Mouse (Mus musculus) G1E (cell line): Measurements from ENCODE around the gene Gsto1.

Experiments used
- CTCF ChIP-seq: IDR thresholded peaks from 2 replicates; pipeline ENCODE4 v1.5.1; 2012; ENCODE audit warnings: low read depth, low read length, inconsistent platforms, mixed read lengths
- GATA1 ChIP-seq: IDR thresholded peaks from 2 replicates; pipeline ENCODE4 v1.6.1; 2012; ENCODE audit warnings: borderline replicate concordance, low read length, inconsistent platforms, mixed read lengths
- GATA2 ChIP-seq: IDR thresholded peaks from 2 replicates; pipeline ENCODE4 v1.6.1; 2012; ENCODE audit warnings: low read depth, low read length, inconsistent platforms, borderline replicate concordance
- POLR2AphosphoS5 ChIP-seq: IDR thresholded peaks from 2 replicates; pipeline ENCODE4 v1.6.1; 2012; ENCODE audit warnings: low read depth, low read length, inconsistent platforms; ENCODE audit not compliant: insufficient replicate concordance
- TAL1 ChIP-seq: conservative IDR thresholded peaks from 2 replicates; pipeline ENCODE4 v1.6.1; 2012; ENCODE audit warnings: low read depth, low read length, inconsistent platforms, mixed read lengths

GRCm38 (mm10) chr19:47857957-47858942 is 3.5 kb downstream of the Gsto1 start:
- TF ChIP-seq CTCF, result no peak
- no peak for TF ChIP-seq GATA1
- TF ChIP-seq POLR2AphosphoS5, result no peak
- TF ChIP-seq GATA2, result no peak
- no peak for TF ChIP-seq TAL1
